Mouse (Mus musculus) thymus, postnatal 4 days (tissue): ENCODE measurements at regions not wholly inside any gene's neighbourhood (a gene's known extent, or its start where the extent isn't known, plus 50 kb on each side); places are given as distances from the start of the nearest gene placed in this dataset.
"Not testable (repeated sequence)": the region's sequence is repeated elsewhere in the genome, so short reads cannot be mapped to it uniquely, and the experiment has no call there.

Experiments used
- DNase-seq: peaks from one replicate; pipeline ENCODE4 v3.0.0; 2021

- DNase-seq, result no peak
These were observed 260.0 kb downstream of the Nfkbiz start for GRCm38 (mm10) chr16:55578686-55579085.

DNA sequence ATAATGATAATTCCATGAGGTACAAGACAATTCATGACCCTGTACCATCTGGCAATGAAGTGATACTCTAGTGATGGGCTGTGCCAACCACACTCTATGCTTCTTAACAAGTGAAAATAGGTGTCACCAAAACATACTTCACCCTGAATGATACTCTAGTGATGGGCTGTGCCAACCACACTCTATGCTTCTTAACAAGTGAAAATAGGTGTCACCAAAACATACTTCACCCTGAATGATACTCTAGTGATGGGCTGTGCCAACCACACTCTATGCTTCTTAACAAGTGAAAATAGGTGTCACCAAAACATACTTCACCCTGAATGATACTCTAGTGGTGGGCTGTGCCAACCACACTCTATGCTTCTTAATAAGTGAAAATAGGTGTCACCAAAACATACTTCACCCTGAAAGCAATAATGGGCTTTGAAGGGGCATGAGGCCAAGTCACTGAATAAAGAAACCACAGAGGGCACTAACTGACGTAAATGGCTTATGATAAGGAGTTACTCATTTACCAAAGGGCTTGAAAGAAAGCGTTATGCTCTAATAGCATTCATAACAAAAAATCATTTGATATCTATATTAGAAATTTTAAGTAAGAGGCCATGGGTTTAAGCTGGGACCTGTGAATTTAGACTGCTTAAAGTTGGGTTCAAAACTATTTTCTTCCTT is 263.0 kb downstream of the Nfkbiz start:
- not testable (repeated sequence) for DNase-seq

GRCm38 (mm10) chr16:55571106-55571505 is 267.6 kb downstream of the Nfkbiz start:
- no peak for DNase-seq

GRCm38 (mm10) chr16:55570097-55570496 is 268.6 kb downstream of the Nfkbiz start:
- DNase-seq, result no peak

DNA sequence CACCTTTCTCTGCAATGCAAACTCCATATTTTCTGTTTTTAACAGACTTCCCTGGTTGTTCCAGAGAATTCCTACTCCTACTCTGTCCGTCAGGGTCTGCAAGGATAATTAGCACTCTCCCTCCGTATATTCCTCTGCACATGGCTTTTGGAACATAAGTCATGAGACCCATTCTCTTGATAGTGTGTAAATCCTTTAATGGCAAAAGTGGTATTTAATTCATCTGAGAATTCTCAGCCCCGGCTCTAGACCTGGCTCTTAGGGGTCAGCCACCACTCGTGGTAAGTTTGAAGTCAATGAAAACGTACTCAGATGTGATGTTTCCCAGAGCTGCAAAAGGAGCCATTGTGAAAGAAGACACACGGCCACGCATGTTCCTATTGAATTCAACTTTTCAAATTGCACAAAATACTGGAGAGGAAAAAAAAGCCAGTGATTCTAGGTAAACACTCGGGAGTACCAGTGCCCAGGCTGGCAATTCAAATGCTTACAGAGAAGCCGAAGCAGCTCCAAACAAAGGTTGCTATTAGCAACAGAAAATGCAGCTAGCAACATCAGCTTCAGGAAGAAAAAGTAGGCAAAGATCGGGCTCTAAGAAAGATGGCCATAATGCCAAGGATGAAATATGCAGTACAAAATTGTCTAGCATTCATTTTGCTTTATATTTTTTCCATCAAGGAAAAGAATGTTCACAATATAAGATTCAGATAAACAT is 258.2 kb upstream of the Zpld1 start:
- no peak for DNase-seq

GRCm38 (mm10) chr16:55555224-55555623 is 257.4 kb upstream of the Zpld1 start:
- DNase-seq, result peak; percentile 4

GRCm38 (mm10) chr16:55553896-55554295 is 256.1 kb upstream of the Zpld1 start:
- DNase-seq, result no peak

DNA sequence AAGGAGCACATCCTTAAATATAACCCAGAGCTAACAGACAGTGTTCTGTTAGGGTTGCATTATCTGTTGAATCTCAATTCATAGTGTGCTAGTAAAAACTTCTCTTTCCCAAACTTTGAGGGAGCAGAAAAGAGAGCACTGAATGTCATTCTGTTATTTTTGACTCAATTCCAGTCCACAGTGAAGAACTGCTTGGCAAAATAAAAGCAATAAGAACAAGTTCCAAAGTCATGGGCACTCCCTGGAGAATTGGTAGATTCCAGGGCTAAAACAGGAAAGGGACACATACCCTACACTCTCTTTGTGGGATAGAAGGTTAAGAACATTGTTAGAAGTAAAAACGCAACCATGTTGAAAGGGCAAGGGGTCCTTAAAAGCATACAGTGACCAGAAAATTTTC is 253.6 kb upstream of the Zpld1 start:
- no peak for DNase-seq

- DNase-seq, result no peak
These were observed 253.0 kb upstream of the Zpld1 start for GRCm38 (mm10) chr16:55550649-55551312.

GRCm38 (mm10) chr16:55547095-55547494 is 249.3 kb upstream of the Zpld1 start:
- DNase-seq, result no peak

DNA sequence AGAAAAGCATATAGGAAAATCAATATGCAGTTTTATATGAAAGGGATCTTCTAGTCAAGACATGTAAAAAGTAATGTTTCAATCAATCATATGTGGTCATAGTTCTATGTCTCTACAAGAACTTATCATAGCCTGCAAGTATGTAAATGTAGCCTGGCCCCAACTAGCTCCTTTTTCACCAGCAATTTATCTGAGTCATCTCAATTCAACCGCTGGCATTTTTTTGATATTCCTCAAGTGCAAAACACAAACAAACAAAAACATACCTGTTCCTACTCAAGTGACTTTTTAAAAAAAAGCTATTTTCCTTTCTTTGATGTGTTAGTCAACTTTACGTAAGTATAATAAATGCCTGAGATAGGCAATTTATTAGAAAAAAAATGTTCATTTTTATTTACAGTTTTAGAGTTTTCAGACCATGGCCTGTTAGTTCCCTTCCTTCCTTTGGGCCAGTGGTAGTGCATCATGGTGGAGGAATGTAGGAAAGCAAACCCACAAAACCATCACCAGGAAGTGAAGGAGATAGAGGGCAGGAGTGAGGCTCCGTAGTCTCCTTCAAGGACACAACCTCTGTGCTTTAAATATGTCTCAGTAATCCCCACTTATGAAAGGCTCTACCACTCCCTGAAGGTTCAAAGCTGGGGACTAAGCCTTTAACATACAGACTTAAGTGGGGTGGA is 242.7 kb upstream of the Zpld1 start:
- no peak for DNase-seq

GRCm38 (mm10) chr16:55539179-55539578 is 241.4 kb upstream of the Zpld1 start:
- DNase-seq, result no peak

DNA sequence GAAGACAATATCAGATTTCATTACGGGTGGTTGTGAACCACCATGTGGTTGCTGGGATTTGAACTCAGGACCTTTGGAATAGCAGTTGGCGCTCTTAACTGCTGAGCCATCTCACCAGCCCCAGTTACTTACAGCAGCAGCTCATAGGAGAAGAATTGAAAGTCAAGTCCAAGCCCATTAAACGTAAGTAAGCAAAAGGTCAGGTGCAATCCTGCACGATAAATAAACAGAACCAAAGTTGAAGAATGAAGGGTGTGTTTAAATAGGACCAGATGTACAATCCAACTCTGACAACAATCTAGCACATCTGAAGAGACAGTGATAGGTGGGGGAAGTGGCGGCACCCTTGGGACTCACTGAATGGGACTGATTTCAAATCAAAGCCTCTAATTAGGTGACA is 239.8 kb upstream of the Zpld1 start:
- DNase-seq, result no peak

DNA sequence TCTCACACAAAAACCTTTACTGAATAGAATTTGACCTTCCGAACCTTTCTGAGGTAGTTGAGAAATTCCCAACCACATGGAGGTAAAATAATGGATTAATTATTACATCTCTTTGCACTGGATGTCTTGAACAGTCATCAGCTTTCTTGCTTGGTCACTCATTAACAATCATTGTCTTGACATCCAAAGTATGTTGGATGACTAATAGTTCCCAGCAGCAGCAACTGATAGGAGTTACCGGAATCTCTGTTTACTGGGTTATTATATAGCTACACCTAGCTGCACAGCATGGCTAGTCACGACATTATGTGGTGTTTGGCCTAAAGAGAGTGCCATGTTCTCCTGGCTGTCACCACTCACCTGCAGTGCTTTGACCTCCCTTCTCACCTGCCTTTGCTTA is 234.9 kb upstream of the Zpld1 start:
- no peak for DNase-seq

- DNase-seq, result no peak
These were observed 233.1 kb upstream of the Zpld1 start for GRCm38 (mm10) chr16:55530844-55531243.

GRCm38 (mm10) chr16:55527680-55528079 is 229.9 kb upstream of the Zpld1 start:
- DNase-seq, result no peak

DNA sequence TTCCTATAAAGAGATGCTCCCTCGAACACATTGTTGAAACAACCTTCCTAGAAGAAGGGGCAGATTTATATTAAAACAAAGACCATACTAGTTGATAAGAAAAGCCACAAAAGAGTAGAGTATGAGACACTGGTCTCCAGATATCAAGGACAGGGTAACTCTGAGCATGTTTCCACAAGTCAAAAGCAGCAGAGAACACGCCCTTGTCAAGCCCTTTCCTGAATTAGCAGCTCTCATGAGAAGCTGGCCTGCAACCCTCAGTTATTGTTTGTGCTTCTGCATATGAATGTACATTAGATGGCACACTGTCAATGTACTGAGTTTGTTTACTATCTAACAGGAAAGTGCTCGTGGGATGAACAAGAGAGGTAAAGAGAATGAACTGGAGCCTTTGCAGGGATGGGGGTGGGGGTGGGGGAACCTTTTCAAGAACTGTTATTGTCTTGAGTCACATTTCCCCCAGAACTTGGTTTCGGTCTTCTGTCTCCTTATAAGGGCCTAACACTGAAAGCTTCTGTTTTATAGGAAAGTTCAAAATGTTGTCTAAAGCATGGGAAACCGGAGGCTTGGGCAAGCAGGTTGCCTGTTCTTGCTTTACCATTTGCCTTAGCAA is 228.6 kb upstream of the Zpld1 start:
- DNase-seq, result no peak

GRCm38 (mm10) chr16:55523264-55523663 is 225.5 kb upstream of the Zpld1 start:
- DNase-seq, result no peak

- no peak for DNase-seq
These were observed 224.5 kb upstream of the Zpld1 start for GRCm38 (mm10) chr16:55522283-55522682.

- DNase-seq, result no peak
These were observed 223.7 kb upstream of the Zpld1 start for GRCm38 (mm10) chr16:55521421-55521971.

DNA sequence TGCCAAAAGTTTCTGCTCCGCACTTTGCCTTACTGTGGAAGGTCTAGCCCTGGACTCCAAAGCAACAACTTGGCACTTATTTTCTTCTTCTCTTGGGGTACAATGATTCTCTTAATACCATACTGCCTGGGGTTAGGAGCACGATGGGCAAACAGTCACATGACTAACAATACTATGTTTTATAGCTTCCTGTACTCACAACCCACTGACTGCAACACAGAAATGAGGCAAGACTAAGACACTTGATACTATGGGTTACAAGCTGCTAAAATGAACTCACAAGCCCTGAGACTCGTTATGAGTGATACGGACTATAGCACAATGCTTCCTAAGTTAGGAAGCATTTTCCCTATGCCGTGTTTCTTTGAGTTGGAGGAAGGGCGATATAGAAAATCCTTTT is 222.3 kb upstream of the Zpld1 start:
- no peak for DNase-seq

DNA sequence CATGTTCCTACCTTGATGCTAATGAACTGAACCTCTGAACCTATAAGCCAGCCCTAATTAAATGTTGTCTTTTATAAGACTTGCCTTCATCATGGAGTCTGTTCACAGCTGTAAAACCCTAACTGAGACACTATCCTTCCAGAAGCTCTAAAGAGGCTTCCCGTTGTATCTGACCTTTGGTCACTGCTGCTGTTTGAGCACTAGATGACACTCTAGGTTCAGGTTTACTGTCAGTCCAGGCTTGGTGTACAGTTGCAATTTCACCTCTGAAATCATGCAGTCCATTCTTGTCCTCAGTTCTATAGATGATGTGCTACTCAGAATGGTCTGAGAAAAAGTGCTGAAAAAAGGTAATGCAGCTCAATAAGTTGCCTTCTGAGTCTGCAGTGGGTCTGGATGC is 221.9 kb upstream of the Zpld1 start:
- no peak for DNase-seq

DNA sequence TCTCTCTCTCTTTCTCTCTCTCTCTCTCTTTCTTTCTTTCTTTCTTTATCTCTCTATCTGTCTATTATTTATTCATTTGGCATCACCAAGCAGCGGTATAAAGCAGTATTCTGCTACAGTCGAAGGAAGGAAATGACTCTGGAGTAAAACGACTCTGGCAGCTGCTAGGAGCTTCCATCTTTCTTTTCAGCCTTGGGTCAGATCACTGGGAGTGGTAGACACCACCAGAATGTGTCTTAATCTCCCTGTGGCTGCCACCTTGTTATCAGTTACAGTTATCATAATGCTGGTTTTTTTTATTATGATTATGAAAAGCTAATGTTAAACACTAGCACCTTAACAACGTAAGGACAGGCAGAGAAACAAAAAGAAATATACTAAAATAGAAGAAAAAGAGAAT is 219.2 kb upstream of the Zpld1 start:
- DNase-seq, result no peak
